Mouse (Mus musculus) thymus, adult 2 months (tissue): Measurements from ENCODE around the gene 2310022A10Rik. TPM values are rescaled to one million over a fixed set of nuclear protein-coding genes. Genes with fewer than 3 reads are reported as not detected.

Source experiments
- DNase-seq: peaks from one replicate; pipeline ENCODE4 v3.0.0; 2021
- H3K27ac ChIP-seq: fragments of 200-500 bp; 2 replicates; pipeline ENCODE4 v1.5.1; 2012; ENCODE audit warnings: low read length, control low read depth; ENCODE audit not compliant: control insufficient read depth, insufficient read depth
- H3K27me3 ChIP-seq: fragments of 200-500 bp; 2 replicates; pipeline ENCODE4 v1.6.1; 2012; ENCODE audit warnings: mild to moderate bottlenecking, low read length, moderate library complexity, mixed read lengths; ENCODE audit not compliant: control insufficient read depth, insufficient read depth
- H3K36me3 ChIP-seq: fragments of 200-500 bp; 2 replicates; pipeline ENCODE4 v1.6.1; 2012; ENCODE audit warnings: mild to moderate bottlenecking, low read length, moderate library complexity; ENCODE audit not compliant: control insufficient read depth, insufficient read depth
- H3K4me1 ChIP-seq: fragments of 200-500 bp; replicated peaks from 2 replicates; pipeline ENCODE4 v1.6.1; 2012; ENCODE audit warnings: low read length; ENCODE audit not compliant: control insufficient read depth, insufficient read depth
- H3K4me3 ChIP-seq: fragments of 200-500 bp; 2 replicates; pipeline ENCODE4 v1.5.1; 2012; ENCODE audit warnings: mild to moderate bottlenecking, low read length, control low read depth, moderate library complexity; ENCODE audit not compliant: control insufficient read depth, insufficient read depth
- CTCF ChIP-seq: fragments of 200-500 bp; IDR thresholded peaks from 2 replicates; pipeline ENCODE4 v1.5.1; 2012; ENCODE audit warnings: mild to moderate bottlenecking, control low read depth, low read length, moderate library complexity, borderline replicate concordance; ENCODE audit not compliant: control insufficient read depth, poor library complexity, insufficient read depth; ENCODE audit errors: extremely low read depth
- POLR2A ChIP-seq: fragments of 200-500 bp; IDR thresholded peaks from 2 replicates; pipeline ENCODE4 v1.6.1; 2012; ENCODE audit warnings: mild to moderate bottlenecking, low read length, control low read depth, moderate library complexity; ENCODE audit not compliant: control insufficient read depth, poor library complexity, insufficient read depth; ENCODE audit errors: extremely low read depth
- WGBS: fragments of 180-500 bp; shearing (Covaris S2); methylation state at CpG from one replicate; pipeline ENCODE4 v1.1.7; 2018; 5-methylcytosine and 5-hydroxymethylcytosine counted together
- polyA plus RNA-seq: library from polyadenylated mRNA; depleted of rRNA; stranded (reverse); fragments of >200 nt; gene quantifications from 2 replicates; pipeline ENCODE4 v1.2.3, GENCODE M21; 2012

The 2310022A10Rik gene
- polyA plus RNA-seq, 1 experiment, result 58.1 TPM

- Histone ChIP-seq H3K27ac (no peak overlapping the region), H3K27me3 (no peaks in the 10 kb centered on the region), H3K4me1 (peaks cover 34% of the 10 kb centered on the region), H3K36me3 (peaks cover 18% of the 10 kb centered on the region), H3K4me3 (no peak overlapping the region)
- no peak for DNase-seq
- TF ChIP-seq CTCF, result no peak
- no peak for TF ChIP-seq POLR2A
- 17% methylated on average over 2 of the region's 2 CpGs for WGBS
These were observed 56.7 kb downstream of the 2310022A10Rik start for GRCm38 (mm10) chr7:27609688-27610087.

DNA sequence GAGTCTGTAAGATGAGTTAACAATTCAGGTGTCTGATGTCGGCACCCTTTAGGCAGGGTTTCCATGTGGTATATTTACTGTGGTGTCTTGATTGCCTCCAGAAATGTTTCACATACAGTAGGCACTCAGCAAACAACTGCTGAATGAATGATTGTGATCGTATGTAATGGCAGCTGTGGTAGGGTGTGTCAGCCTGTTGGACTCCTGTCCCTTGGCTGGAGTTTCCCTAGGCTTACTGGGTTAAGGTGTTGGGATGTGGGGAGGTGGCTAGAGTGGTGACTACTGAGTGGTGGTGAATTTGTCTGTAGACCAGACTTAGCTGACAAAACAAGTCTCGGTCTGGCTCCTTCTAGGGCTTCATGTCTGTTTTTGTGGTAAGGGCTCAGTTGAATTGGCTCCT is 57.3 kb downstream of the 2310022A10Rik start:
- Histone ChIP-seq H3K27ac (no peak overlapping the region), H3K4me3 (no peak overlapping the region), H3K27me3 (no peaks in the 10 kb centered on the region), H3K36me3 (peaks cover 18% of the 10 kb centered on the region), H3K4me1 (peaks cover 32% of the 10 kb centered on the region)
- 87% methylated on average over 3 of the region's 3 CpGs for WGBS
- TF ChIP-seq POLR2A (no peak), CTCF (no peak)
- DNase-seq, result no peak

DNA sequence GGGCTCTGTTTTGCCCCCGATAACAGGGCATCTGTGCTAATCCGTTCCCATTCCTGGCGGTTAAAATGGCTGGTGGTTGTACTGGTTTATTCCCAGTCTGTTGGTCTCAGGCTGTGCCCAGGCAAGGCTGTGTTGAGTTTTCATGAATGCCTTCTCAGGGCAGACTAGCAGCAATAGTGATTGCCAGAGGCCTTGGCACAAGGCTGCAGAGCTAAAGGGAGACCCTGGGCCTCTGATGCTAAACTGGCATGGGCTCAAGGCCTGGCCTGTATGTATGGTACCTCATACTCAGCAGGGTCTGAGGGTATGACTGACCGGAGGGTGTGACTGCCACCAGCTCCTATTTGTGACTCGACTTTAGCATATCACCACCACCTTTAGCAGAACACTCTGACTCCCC is 57.8 kb downstream of the 2310022A10Rik start:
- no peak for TF ChIP-seq CTCF
- DNase-seq, result no peak
- 94% methylated on average over 5 of the region's 5 CpGs for WGBS
- Histone ChIP-seq H3K4me1 (peaks cover 28% of the 10 kb centered on the region), H3K4me3 (no peak overlapping the region), H3K36me3 (peaks cover 20% of the 10 kb centered on the region), H3K27ac (no peak overlapping the region), H3K27me3 (no peaks in the 10 kb centered on the region)

DNA sequence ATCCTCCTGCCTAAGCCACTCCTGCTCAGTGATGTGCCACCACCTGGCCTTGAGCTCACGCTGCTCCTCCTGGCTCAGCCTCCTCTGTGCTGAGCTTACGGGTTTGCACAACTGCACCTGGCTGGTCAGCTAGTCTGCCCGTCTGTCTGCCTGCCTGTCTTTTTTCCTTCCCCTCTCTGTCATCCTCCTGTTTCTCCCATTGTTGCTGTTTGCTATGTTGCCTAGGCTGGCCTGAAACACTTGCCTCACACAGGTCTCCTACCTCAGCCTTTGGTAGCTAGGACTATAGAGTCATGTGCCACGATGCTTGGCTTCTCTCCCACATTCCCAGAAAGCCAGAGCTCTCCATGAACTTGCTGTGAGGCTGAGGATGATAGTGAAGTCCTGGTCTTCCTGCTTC is 59.9 kb downstream of the 2310022A10Rik start:
- peaks cover 41% of the 10 kb centered on the region for H3K36me3 ChIP-seq
- H3K27me3 ChIP-seq, result no peaks in the 10 kb centered on the region
- no peak for TF ChIP-seq POLR2A
- no peak for TF ChIP-seq CTCF
- peaks cover 16% of the 10 kb centered on the region for H3K4me1 ChIP-seq
- DNase-seq, result no peak
- no peak overlapping the region for H3K4me3 ChIP-seq
- WGBS, result 70% methylated on average over 4 of the region's 4 CpGs
- H3K27ac ChIP-seq, result no peak overlapping the region

- H3K4me1 ChIP-seq, result peaks cover 10% of the 10 kb centered on the region
- peaks cover 45% of the 10 kb centered on the region for H3K36me3 ChIP-seq
- WGBS, result 95% methylated on average over 8 of the region's 8 CpGs
These were observed 60.9 kb downstream of the 2310022A10Rik start for GRCm38 (mm10) chr7:27613751-27614499.

DNA sequence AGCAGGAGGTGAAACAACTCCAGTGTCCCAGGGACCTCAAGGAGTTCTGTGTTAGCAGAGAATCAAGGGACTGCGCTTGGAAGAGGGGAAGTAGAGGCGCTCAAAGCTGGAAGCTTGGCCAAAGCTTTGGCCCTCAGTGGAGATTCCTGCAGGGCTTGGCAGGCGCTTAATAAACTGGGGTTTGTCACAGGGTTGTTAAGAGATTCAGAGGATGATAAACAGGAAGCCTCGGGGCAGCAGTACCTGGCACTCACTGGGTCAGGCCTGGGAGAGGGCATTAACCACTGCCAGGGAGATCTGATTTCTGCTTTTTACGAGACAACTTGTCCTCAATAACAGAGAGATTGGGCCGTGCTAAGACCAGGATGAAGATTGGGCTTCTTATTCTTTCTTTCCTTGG is 68.0 kb downstream of the 2310022A10Rik start:
- DNase-seq, result no peak
- H3K4me1 ChIP-seq, result no peaks in the 10 kb centered on the region
- H3K36me3 ChIP-seq, result peaks cover 67% of the 10 kb centered on the region
- H3K27ac ChIP-seq, result no peak overlapping the region
- no peaks in the 10 kb centered on the region for H3K27me3 ChIP-seq
- no peak overlapping the region for H3K4me3 ChIP-seq
- TF ChIP-seq POLR2A, result no peak
- no peak for TF ChIP-seq CTCF
- 93% methylated on average over 6 of the region's 6 CpGs for WGBS

More at GRCm38 (mm10) chr7:27613751-27614499, 60.9 kb downstream of the 2310022A10Rik start:
- TF ChIP-seq CTCF (no peak), POLR2A (no peak)
- Histone ChIP-seq H3K27me3 (no peaks in the 10 kb centered on the region), H3K4me3 (no peak overlapping the region), H3K27ac (no peak overlapping the region)
- DNase-seq, result no peak
